ENCODE assay signal across 8 mouse cellular contexts in the genomic region with DNA sequence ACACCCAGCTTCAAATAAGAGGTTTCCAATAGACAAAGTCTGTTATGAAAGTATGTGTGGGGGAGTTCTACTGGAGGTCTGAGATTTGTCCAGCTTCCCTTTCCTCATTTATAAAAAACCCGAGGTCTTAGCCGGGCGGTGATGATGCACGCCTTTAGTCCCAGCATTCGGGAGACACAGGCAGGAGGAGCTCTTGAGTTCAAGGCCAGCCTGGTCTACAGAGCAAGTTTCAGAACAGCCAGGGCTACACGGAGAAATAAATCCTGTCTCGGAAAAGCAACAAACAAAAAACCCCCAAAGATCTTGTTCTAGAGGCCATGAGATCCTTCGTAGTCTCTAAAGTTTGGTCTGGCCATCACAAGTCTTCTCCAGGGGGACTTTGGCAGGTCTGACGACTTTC. TPM values are rescaled to one million over a fixed set of nuclear protein-coding genes. Genes with fewer than 3 reads are reported as not detected.
DNase-seq lines count a peak whose midpoint lies in the region; ATAC-seq and TF ChIP-seq lines count a peak whose summit lies in the region.

No protein-coding gene starts in this region.

- peak overlapping the region; percentile 54 for H3K9ac ChIP-seq in liver, adult 2 months (ENCODE audit: low read depth, low read length)
- H3K9ac ChIP-seq in hindbrain, postnatal 0 days (replicated peaks; ENCODE audit: low read length) = peak overlapping the region; percentile 64
- peak overlapping the region; percentile 38 for H3K9ac ChIP-seq in lung, embryonic 15.5 days

- DNase-seq in liver, adult 2 months (ENCODE audit: extremely low read depth, low read depth, low spot score) = peak; percentile 27
- no peak for DNase-seq in liver
- DNase-seq in hindbrain, postnatal 0 days (ENCODE audit: low spot score) = no peak
- no peak for DNase-seq in embryo, embryonic 10 days (ENCODE audit: low spot score)
- no peak for DNase-seq in layer of hippocampus, adult 9-11 months
- DNase-seq in cerebellum, adult 9-10 months = no peak

- no peak for ATAC-seq in hindbrain, postnatal 0 days
- ATAC-seq in lung, embryonic 15.5 days (ENCODE audit: borderline replicate concordance, extremely low read depth, low FRiP score, low TSS enrichment) = no peak

- no peaks in the 10 kb centered on the region for H3K4me1 ChIP-seq in liver, adult 2 months (ENCODE audit: control insufficient read depth, insufficient read depth, low read length)
- no peaks in the 10 kb centered on the region for H3K4me1 ChIP-seq in cortical plate, adult 2 months (ENCODE audit: control insufficient read depth, insufficient read depth, low read length)
- peaks cover 18% of the 10 kb centered on the region for H3K4me1 ChIP-seq in hindbrain, postnatal 0 days (ENCODE audit: insufficient read depth, low read length)
- peaks cover 37% of the 10 kb centered on the region for H3K4me1 ChIP-seq in lung, embryonic 15.5 days

- H3K27me3 ChIP-seq in liver, adult 2 months (ENCODE audit: control insufficient read depth, insufficient read depth, low read length) = no peaks in the 10 kb centered on the region
- no peaks in the 10 kb centered on the region for H3K27me3 ChIP-seq in hindbrain, postnatal 0 days (ENCODE audit: insufficient read depth, low read length)
- no peaks in the 10 kb centered on the region for H3K27me3 ChIP-seq in lung, embryonic 15.5 days

- peak overlapping the region; percentile 53 for H3K4me3 ChIP-seq in liver, adult 2 months (ENCODE audit: insufficient read depth, low read depth, low read length)
- peak overlapping the region; percentile 78 for H3K4me3 ChIP-seq in cortical plate, adult 2 months (ENCODE audit: insufficient read depth, low read length)
- H3K4me3 ChIP-seq in hindbrain, postnatal 0 days (ENCODE audit: low read length) = peak overlapping the region; percentile 89
- peak overlapping the region; percentile 47 for H3K4me3 ChIP-seq in lung, embryonic 15.5 days

- WGBS in liver, adult 2 months = 3% methylated on average over 9 of the region's 9 CpGs
- 2% methylated on average over 9 of the region's 9 CpGs for WGBS in hindbrain, postnatal 0 days
- WGBS in lung, embryonic 15.5 days = 1% methylated on average over 9 of the region's 9 CpGs

- peak overlapping the region; percentile 43 for H3K27ac ChIP-seq in liver, adult 2 months (replicated peaks; ENCODE audit: insufficient read depth, low read depth, low read length)
- peak overlapping the region; percentile 76 for H3K27ac ChIP-seq in cortical plate, adult 2 months (ENCODE audit: insufficient read depth, low read length)
- peak overlapping the region; percentile 88 for H3K27ac ChIP-seq in hindbrain, postnatal 0 days
- H3K27ac ChIP-seq in lung, embryonic 15.5 days = peak overlapping the region; percentile 79

- peaks cover 6% of the 10 kb centered on the region; the same call in 1 of the 2 replicates for H3K79me2 ChIP-seq in liver, adult 2 months (ENCODE audit: control insufficient read depth, insufficient read depth, low read length)

- TF ChIP-seq POLR2A in liver, adult 2 months (IDR thresholded peaks at IDR 0.05; ENCODE audit: extremely low read depth, insufficient read depth, low read length) = no peak
- TF ChIP-seq POLR2A in cortical plate, adult 2 months (IDR thresholded peaks at IDR 0.05; ENCODE audit: extremely low read depth, insufficient read depth, low read length) = no peak

- H3K36me3 ChIP-seq in liver, adult 2 months (ENCODE audit: control insufficient read depth, insufficient read depth, low read length) = no peaks in the 10 kb centered on the region
- no peaks in the 10 kb centered on the region for H3K36me3 ChIP-seq in hindbrain, postnatal 0 days (ENCODE audit: insufficient read depth, low read length)
- H3K36me3 ChIP-seq in lung, embryonic 15.5 days = no peaks in the 10 kb centered on the region

- TF ChIP-seq CTCF in liver, adult 2 months (IDR thresholded peaks at IDR 0.05; ENCODE audit: low read depth, low read length) = no peak
- TF ChIP-seq CTCF in cortical plate, adult 2 months (IDR thresholded peaks at IDR 0.05; ENCODE audit: extremely low read depth, insufficient read depth, low read length) = no peak
- peak; percentile 12; the same call in 1 of the 2 replicates for TF ChIP-seq CTCF in hindbrain, postnatal 0 days (IDR thresholded peaks at IDR 0.05; ENCODE audit: low read depth)

- H3K9me3 ChIP-seq in hindbrain, postnatal 0 days (ENCODE audit: low read length) = no peaks in the 10 kb centered on the region
- no peaks in the 10 kb centered on the region for H3K9me3 ChIP-seq in lung, embryonic 15.5 days

- H3K4me2 ChIP-seq in hindbrain, postnatal 0 days (ENCODE audit: low read depth, low read length) = peak overlapping the region; percentile 79
- H3K4me2 ChIP-seq in lung, embryonic 15.5 days = peak overlapping the region; percentile 78

RNA-seq across cellular contexts. Expression of a gene that starts 0.8 kb away (rescaled TPM):
- 0.07 TPM in 1 of 2 replicates, not detected in the other for total RNA-seq in liver, adult 2 months (2014; rRNA removed)
- polyA plus RNA-seq in liver, adult 2 months (2012; rRNA removed) = 0.05 and 0.06 TPM in 2 replicates
- polyA plus RNA-seq in cortical plate, adult 2 months (2012; rRNA removed) = 0.23 and 0.29 TPM in 2 replicates
- total RNA-seq in hindbrain, postnatal 0 days (2014; rRNA removed) = 0.25 and 0.26 TPM in 2 replicates
- 0.18 TPM in 1 of 2 replicates, not detected in the other for polyA plus RNA-seq in hindbrain, postnatal 0 days (2015; fragmentation: Nextera tagmentation; extraction: Ambion mirVana)
- 0.08 and 0.21 TPM in 2 replicates for polyA plus RNA-seq in lung, embryonic 15.5 days (2015; fragmentation: Nextera tagmentation; extraction: Ambion mirVana)

RNA-seq across cellular contexts. Expression of a gene that starts 0.9 kb away (rescaled TPM):
- total RNA-seq in liver, adult 2 months (2014; rRNA removed) = 0.74 and 1.1 TPM in 2 replicates
- 10.7 and 15.0 TPM in 2 replicates for polyA plus RNA-seq in liver, adult 2 months (2012; rRNA removed)
- polyA plus RNA-seq in cortical plate, adult 2 months (2012; rRNA removed) = 11.5 and 15.0 TPM in 2 replicates
- 9.6 and 10.4 TPM in 2 replicates for total RNA-seq in hindbrain, postnatal 0 days (2014; rRNA removed)
- polyA plus RNA-seq in hindbrain, postnatal 0 days (2015; fragmentation: Nextera tagmentation; extraction: Ambion mirVana) = 12.3 and 14.6 TPM in 2 replicates
- polyA plus RNA-seq in lung, embryonic 15.5 days (2015; fragmentation: Nextera tagmentation; extraction: Ambion mirVana) = 35.7 and 37.1 TPM in 2 replicates

RNA-seq across cellular contexts. Expression of a gene that starts 1.0 kb away (rescaled TPM):
- 0.74 and 1.5 TPM in 2 replicates for total RNA-seq in liver, adult 2 months (2014; rRNA removed)
- polyA plus RNA-seq in liver, adult 2 months (2012; rRNA removed) = 4.3 and 5.6 TPM in 2 replicates
- 11.0 and 12.6 TPM in 2 replicates for polyA plus RNA-seq in cortical plate, adult 2 months (2012; rRNA removed)
- 3.4 and 4.1 TPM in 2 replicates for total RNA-seq in hindbrain, postnatal 0 days (2014; rRNA removed)
- 4.1 and 5.3 TPM in 2 replicates for polyA plus RNA-seq in hindbrain, postnatal 0 days (2015; fragmentation: Nextera tagmentation; extraction: Ambion mirVana)
- 9.4 and 9.6 TPM in 2 replicates for polyA plus RNA-seq in lung, embryonic 15.5 days (2015; fragmentation: Nextera tagmentation; extraction: Ambion mirVana)

RNA-seq across cellular contexts. Expression of a gene that starts 13.1 kb away (rescaled TPM):
- total RNA-seq in liver, adult 2 months (2014; rRNA removed) = 0.65 and 1.6 TPM in 2 replicates
- polyA plus RNA-seq in liver, adult 2 months (2012; rRNA removed) = 13.0 and 22.7 TPM in 2 replicates
- polyA plus RNA-seq in cortical plate, adult 2 months (2012; rRNA removed) = 24.6 and 26.0 TPM in 2 replicates
- total RNA-seq in hindbrain, postnatal 0 days (2014; rRNA removed) = 0.97 and 5.2 TPM in 2 replicates
- polyA plus RNA-seq in hindbrain, postnatal 0 days (2015; fragmentation: Nextera tagmentation; extraction: Ambion mirVana) = 2.9 and 3.7 TPM in 2 replicates
- 6.5 and 8.3 TPM in 2 replicates for polyA plus RNA-seq in lung, embryonic 15.5 days (2015; fragmentation: Nextera tagmentation; extraction: Ambion mirVana)

RNA-seq across cellular contexts. Expression of a gene that starts 14.4 kb away (rescaled TPM):
- 4.4 and 6.7 TPM in 2 replicates for total RNA-seq in liver, adult 2 months (2014; rRNA removed)
- polyA plus RNA-seq in liver, adult 2 months (2012; rRNA removed) = 11.9 TPM in 2 replicates
- 12.6 and 13.6 TPM in 2 replicates for polyA plus RNA-seq in cortical plate, adult 2 months (2012; rRNA removed)
- total RNA-seq in hindbrain, postnatal 0 days (2014; rRNA removed) = 22.3 and 26.2 TPM in 2 replicates
- polyA plus RNA-seq in hindbrain, postnatal 0 days (2015; fragmentation: Nextera tagmentation; extraction: Ambion mirVana) = 21.5 and 22.0 TPM in 2 replicates
- 130 TPM in 2 replicates for polyA plus RNA-seq in lung, embryonic 15.5 days (2015; fragmentation: Nextera tagmentation; extraction: Ambion mirVana)
